Mouse (Mus musculus) Patski (cell line): ENCODE data around the gene Gemin4. TPM values are rescaled to one million over a fixed set of nuclear protein-coding genes. Genes with fewer than 3 reads are reported as not detected.

ENCODE experiments used
- ATAC-seq: fragments of 100-300 bp; one replicate; pipeline ENCODE4 v1.8.0; 2021
- CTCF ChIA-PET: fragments of 350-600 bp; sonication (Branson Sonifier 250); formaldehyde crosslinking; loops from one replicate; lab custom pipeline; 2022; ENCODE audit warnings: inconsistent platforms; lab: Charles Lee
- POLR2A ChIA-PET: fragments of 350-600 bp; sonication (Branson Sonifier 250); formaldehyde crosslinking; loops from one replicate; lab custom pipeline; 2022; ENCODE audit warnings: antibody characterized with exemption, inconsistent platforms; lab: Charles Lee
- DNase-seq: peaks from one replicate; pipeline ENCODE4 v3.0.0-alpha.2; 2011; ENCODE audit warnings: low read depth, low spot score
- H3K27me3 ChIP-seq: fragments of 371-371 bp; one replicate; pipeline ENCODE4 v1.5.1; 2021
- CTCF ChIP-seq: fragments of 100-300 bp; IDR thresholded peaks from one replicate; pipeline ENCODE4 v1.5.1; 2021
- in situ Hi-C: fragments of 300-500 bp; cut with MboI; formaldehyde crosslinking; loops from 3 replicates; pipeline ENCODE4 v1.11.1; 2018; ENCODE audit warnings: low pct_unique_long_range_greater_than_20kb, mixed read lengths
- polyA plus RNA-seq: library from polyadenylated mRNA; unstranded; gene quantifications from one replicate; pipeline ENCODE4 v1.2.3, GENCODE M21; 2021

Gene Gemin4
- polyA plus RNA-seq, 1 experiment from 2014 or later, result 4.4 TPM

- CTCF ChIA-PET, result interaction anchor here (0.6 to 6.7 kb wide), 22 partner anchors 9 to 155 kb away, joined by 3 to 45 read pairs (median 4); partner anchors contain the start of genes Nxn and Timm22
These were observed 35.9 kb upstream of the Gemin4 start for GRCm38 (mm10) chr11:76253145-76253917.

DNA sequence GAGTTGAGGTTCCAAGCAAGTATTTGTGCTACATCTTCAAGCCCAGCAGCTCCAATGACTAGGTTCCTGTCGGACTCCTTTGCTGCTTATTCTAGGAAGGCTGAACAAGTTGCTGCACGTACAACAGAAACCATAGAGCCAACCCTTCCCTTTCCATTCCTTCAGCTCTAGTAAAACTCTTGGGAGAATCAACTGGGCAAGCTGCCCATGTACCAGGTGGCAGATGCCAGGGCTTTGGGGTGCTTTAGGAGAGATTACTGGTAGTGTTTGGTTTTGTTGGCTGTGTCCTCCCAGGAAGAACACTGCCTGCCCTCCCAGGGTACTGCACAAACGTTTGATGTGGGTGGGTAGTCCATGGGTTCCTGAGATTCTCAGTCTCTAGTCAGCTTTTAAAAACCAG lies 34.6 kb upstream of the Gemin4 start:
- CTCF ChIA-PET, result interaction anchor here (2.0 to 6.7 kb wide), 3 partner anchors 140 to 154 kb away, joined by 8 to 45 read pairs (median 9); partner anchors contain the start of genes Nxn and Timm22
- no peak for TF ChIP-seq CTCF
- H3K27me3 ChIP-seq, result no peaks in the 10 kb centered on the region
- DNase-seq, result no peak
- POLR2A ChIA-PET, result interaction anchor here (2.1 kb wide), 1 partner anchor 147 kb away, joined by 6 read pairs; the partner anchor contains the start of gene Nxn
- ATAC-seq, result no peak
- in situ Hi-C loops, result loop anchor here (5.0 kb wide), 2 partner anchors 60 to 150 kb away; no protein-coding TSS in a partner anchor

More at GRCm38 (mm10) chr11:76253145-76253917, 35.9 kb upstream of the Gemin4 start:
- ATAC-seq (peak; percentile 81), DNase-seq (peak; percentile 42)
- H3K27me3 ChIP-seq, result no peaks in the 10 kb centered on the region
- in situ Hi-C loops, result loop anchor here (5.0 kb wide), 2 partner anchors 59 to 149 kb away; no protein-coding TSS in a partner anchor
- peak; percentile 97 for TF ChIP-seq CTCF
- POLR2A ChIA-PET, result interaction anchor here (1.1 kb wide), 2 partner anchors 13 to 146 kb away, joined by 3 to 5 read pairs; partner anchors contain the start of gene Nxn

DNA sequence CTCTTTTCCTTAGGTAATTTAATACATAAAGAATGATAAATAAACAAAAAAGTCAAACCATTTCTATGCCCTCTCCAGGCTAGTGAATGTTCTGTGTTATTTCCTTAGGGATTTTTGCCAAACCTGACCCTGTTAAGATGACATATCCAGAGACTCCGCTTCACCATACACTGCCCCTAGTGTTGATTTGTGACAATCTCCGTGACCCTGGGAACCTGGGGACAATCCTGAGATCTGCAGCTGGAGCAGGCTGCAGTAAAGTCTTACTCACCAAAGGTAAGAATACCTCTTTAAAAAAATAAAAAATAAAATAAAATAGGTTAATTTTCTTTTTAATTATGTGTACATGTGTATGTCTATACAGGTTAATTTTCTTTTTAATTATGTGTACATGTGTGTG lies 29.8 kb upstream of the Gemin4 start:
- in situ Hi-C loops, result no loop called here
- ChIA-PET CTCF (interaction anchor here (1.9 kb wide), 1 partner anchor 152 kb away, joined by 4 read pairs; the partner anchor contains the start of gene Nxn), POLR2A (no interaction called here)
- TF ChIP-seq CTCF, result no peak
- DNase-seq (no peak), ATAC-seq (no peak)
- H3K27me3 ChIP-seq, result no peaks in the 10 kb centered on the region

DNA sequence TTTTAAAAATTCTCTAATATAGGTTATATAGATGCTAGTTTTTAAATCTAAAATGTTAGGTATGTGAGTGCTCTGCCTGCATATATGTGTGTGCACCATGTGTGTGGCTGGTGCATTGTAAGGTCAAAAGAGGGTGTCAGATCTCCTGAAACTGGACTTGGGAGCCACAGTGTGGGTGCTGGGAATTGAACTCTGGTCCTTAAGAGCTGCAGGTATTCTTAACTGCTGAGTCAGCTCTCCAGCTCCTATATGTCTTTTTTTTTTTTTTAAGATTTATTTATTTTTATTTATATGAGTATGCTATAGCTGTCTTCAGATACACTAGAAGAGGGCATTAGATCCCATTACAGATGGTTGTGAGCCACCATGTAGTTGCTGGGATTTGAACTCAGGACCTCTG lies 29.0 kb upstream of the Gemin4 start:
- DNase-seq (no peak), ATAC-seq (no peak)
- no peak for TF ChIP-seq CTCF
- in situ Hi-C loops, result no loop called here
- POLR2A ChIA-PET, result interaction anchor here (0.6 kb wide), 1 partner anchor 246 kb away, joined by 3 read pairs; no protein-coding TSS in a partner anchor
- no peaks in the 10 kb centered on the region for H3K27me3 ChIP-seq
- CTCF ChIA-PET, result no interaction called here

DNA sequence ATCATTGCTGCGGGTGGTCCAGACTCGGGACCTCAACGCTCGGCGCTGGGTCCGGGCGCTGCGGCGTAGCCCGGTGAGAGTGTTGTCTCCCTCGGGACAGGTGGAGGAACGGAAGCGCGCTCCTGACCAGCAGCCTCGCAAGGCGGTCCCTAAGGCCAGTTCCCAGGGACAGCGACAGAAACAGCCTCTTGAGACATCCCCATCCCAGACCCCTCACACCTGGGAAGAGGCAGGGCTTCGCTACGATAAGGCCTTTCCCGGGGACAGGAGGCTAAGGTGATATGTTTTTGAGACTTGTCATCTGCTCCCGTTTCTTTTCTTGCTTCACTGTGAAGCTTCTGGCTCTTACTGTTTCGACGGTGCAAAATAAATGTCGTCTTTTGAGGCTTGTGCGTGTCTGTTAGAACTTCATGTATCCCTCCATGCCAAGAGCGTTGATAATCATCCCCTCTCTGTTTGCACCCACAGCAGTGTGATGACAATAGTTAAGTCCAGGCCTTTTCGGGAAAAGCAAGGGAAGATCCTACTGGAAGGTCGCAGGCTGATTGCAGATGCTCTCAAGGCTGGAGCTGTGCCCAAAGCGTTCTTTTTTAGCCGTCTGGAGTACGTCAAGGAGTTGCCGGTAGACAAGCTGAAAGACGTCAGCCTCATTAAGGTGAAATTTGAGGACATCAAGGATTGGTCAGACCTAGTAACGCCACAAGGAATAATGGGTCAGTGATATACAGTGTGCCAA lies 26.5 kb upstream of the Gemin4 start:
- H3K27me3 ChIP-seq, result no peaks in the 10 kb centered on the region
- in situ Hi-C loops, result no loop called here
- DNase-seq, result no peak
- ChIA-PET CTCF (interaction anchor here (1.5 to 4.3 kb wide), 2 partner anchors 9 to 155 kb away, joined by 5 to 12 read pairs; partner anchors contain the start of gene Nxn), POLR2A (interaction anchor here (0.6 to 1.0 kb wide), 2 partner anchors 127 to 154 kb away, joined by 4 read pairs; partner anchors contain the start of gene Nxn)
- peak; percentile 26 for ATAC-seq
- TF ChIP-seq CTCF, result no peak

- no peaks in the 10 kb centered on the region for H3K27me3 ChIP-seq
- DNase-seq (no peak), ATAC-seq (peak; percentile 57)
- no peak for TF ChIP-seq CTCF
- POLR2A ChIA-PET, result interaction anchor here (1.0 kb wide), 1 partner anchor 155 kb away, joined by 4 read pairs; the partner anchor contains the start of gene Nxn
- in situ Hi-C loops, result no loop called here
- CTCF ChIA-PET, result interaction anchor here (4.3 kb wide), 1 partner anchor 156 kb away, joined by 12 read pairs; the partner anchor contains the start of gene Nxn
These were observed 25.7 kb upstream of the Gemin4 start, which contains the start of the genes Mrm3 and Glod4 for GRCm38 (mm10) chr11:76242901-76243810. Mrm3 (plus strand) TSS chr11:76243715. Glod4 (minus strand) TSS chr11:76243725.

DNA sequence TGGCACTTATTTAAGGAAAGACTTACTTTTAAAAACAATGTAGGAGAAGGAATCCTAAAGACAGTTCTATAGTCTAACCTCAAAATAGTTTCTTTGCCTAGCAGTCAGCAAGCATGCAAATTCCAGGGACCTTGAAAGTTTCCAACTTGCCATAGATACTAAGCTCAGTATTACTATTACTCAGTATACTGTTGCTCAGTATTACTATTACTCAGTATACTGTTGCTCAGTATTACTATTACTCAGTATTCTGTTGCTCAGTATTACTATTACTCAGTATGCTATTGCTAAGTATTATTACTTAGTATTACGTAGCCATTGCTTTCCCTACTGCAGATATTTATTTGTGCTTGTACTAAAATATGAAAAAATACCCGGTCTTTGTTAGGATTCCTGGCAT lies 22.3 kb upstream of the Gemin4 start:
- POLR2A ChIA-PET, result interaction anchor here (0.7 to 0.9 kb wide), 2 partner anchors 22 to 98 kb away, joined by 3 read pairs; partner anchors contain the start of genes Dbil5 and Gemin4
- H3K27me3 ChIP-seq, result no peaks in the 10 kb centered on the region
- ATAC-seq (no peak), DNase-seq (no peak)
- in situ Hi-C loops, result no loop called here
- no peak for TF ChIP-seq CTCF
- CTCF ChIA-PET, result interaction anchor here (1.5 to 2.0 kb wide), 2 partner anchors 14 to 22 kb away, joined by 4 to 8 read pairs; partner anchors contain the start of genes Dbil5 and Gemin4

DNA sequence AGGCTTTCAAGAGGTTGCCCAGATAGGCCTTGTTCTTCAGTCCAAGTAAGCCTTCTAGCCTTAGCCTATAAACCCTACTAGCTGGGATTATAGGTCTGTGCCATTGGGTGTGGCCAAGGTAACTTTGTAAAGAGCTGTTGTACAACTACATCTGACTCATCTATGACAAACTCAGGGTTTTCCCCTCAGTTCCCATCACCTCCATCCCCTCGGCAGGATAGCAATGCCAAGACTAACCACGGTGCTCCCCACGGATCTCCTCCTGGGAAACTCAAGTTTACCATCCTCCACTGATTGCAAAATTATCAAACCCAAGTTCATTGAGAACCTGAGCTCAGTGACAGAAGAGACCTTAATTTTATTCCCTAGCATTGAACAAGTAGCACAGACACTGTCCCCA lies 18.7 kb upstream of the Gemin4 start:
- no peak for ATAC-seq
- CTCF ChIA-PET, result no interaction called here

GRCm38 (mm10) chr11:76225051-76225450 lies 7.6 kb upstream of the Gemin4 start:
- TF ChIP-seq CTCF, result no peak
- ATAC-seq, result no peak
- H3K27me3 ChIP-seq, result no peaks in the 10 kb centered on the region
- POLR2A ChIA-PET, result no interaction called here
- DNase-seq, result no peak
- CTCF ChIA-PET, result no interaction called here
- in situ Hi-C loops, result no loop called here

More for the DNA sequence above, 18.7 kb upstream of the Gemin4 start:
- no peak for DNase-seq
- TF ChIP-seq CTCF, result no peak
- no peaks in the 10 kb centered on the region for H3K27me3 ChIP-seq
- in situ Hi-C loops, result no loop called here
- POLR2A ChIA-PET, result interaction anchor here (0.6 kb wide), 1 partner anchor 207 kb away, joined by 3 read pairs; no protein-coding TSS in a partner anchor
